Mouse (Mus musculus): Measurements from ENCODE around the gene Cdh26.
A peak's percentile ranks its signal among the peaks of the same experiment; 100 is the strongest.

Gene Cdh26

GRCm38 (mm10) chr2:178450236-178450635, 19.9 kb downstream of the Cdh26 start:
- DNase-seq, result no peak

- no peak for DNase-seq
Observed at GRCm38 (mm10) chr2:178450961-178451360, 20.6 kb downstream of the Cdh26 start.

GRCm38 (mm10) chr2:178454664-178455516, 24.6 kb downstream of the Cdh26 start:
- no peak for DNase-seq

GRCm38 (mm10) chr2:178457414-178457813, 27.1 kb downstream of the Cdh26 start:
- no peak for DNase-seq

- no peak for DNase-seq
Observed at GRCm38 (mm10) chr2:178460353-178460752, 30.0 kb downstream of the Cdh26 start.

GRCm38 (mm10) chr2:178471546-178472480, 41.5 kb downstream of the Cdh26 start:
- DNase-seq, result no peak

- DNase-seq, result no peak
Observed at GRCm38 (mm10) chr2:178473916-178474315, 43.6 kb downstream of the Cdh26 start.

- no peak for DNase-seq
Observed at GRCm38 (mm10) chr2:178477228-178477627, 46.9 kb downstream of the Cdh26 start.

GRCm38 (mm10) chr2:178479011-178479410, 48.7 kb downstream of the Cdh26 start:
- DNase-seq, result no peak

GRCm38 (mm10) chr2:178480932-178481331, 50.6 kb downstream of the Cdh26 start:
- no peak for DNase-seq

GRCm38 (mm10) chr2:178483462-178483861, 53.1 kb downstream of the Cdh26 start:
- no peak for DNase-seq

- DNase-seq, result no peak
Observed at GRCm38 (mm10) chr2:178488276-178488675, 57.9 kb downstream of the Cdh26 start.

GRCm38 (mm10) chr2:178490245-178490920, 60.1 kb downstream of the Cdh26 start:
- DNase-seq, result no peak

- no peak for DNase-seq
Observed at GRCm38 (mm10) chr2:178494066-178494465, 63.7 kb downstream of the Cdh26 start.

- no peak for DNase-seq
Observed at GRCm38 (mm10) chr2:178495816-178496215, 65.5 kb downstream of the Cdh26 start.

- DNase-seq, result peak; percentile 13 to 22
Observed at GRCm38 (mm10) chr2:178497900-178498299, 67.6 kb downstream of the Cdh26 start.

GRCm38 (mm10) chr2:178498409-178498808, 68.1 kb downstream of the Cdh26 start:
- peak in 1 of 2 experiments; percentile 9 for DNase-seq

GRCm38 (mm10) chr2:178502469-178502868, 72.1 kb downstream of the Cdh26 start:
- DNase-seq, result no peak

GRCm38 (mm10) chr2:178506056-178506455, 75.7 kb downstream of the Cdh26 start:
- DNase-seq, result peak; percentile 59 to 66

- peak; percentile 63 to 73 for DNase-seq
Observed at GRCm38 (mm10) chr2:178507379-178508014, 77.2 kb downstream of the Cdh26 start.

GRCm38 (mm10) chr2:178508279-178508678, 77.9 kb downstream of the Cdh26 start:
- no peak for DNase-seq

GRCm38 (mm10) chr2:178513043-178513442, 82.7 kb downstream of the Cdh26 start:
- peak in 1 of 2 experiments; percentile 16 for DNase-seq
